Mouse (Mus musculus) MEL (cell line): ENCODE results near the gene Tmem88.
A peak's percentile ranks its signal among the peaks of the same experiment; 100 is the strongest.

Source experiments
- CTCF ChIP-seq, 3 experiments: IDR thresholded peaks in 2 of 3; conservative IDR thresholded peaks in 1 of 3; 2 replicates each; pipeline ENCODE4 v1.5.1; 2011 to 2012; ENCODE audit warnings: low read length in 3 of 3, low read depth in 2 of 3, mild to moderate bottlenecking in 2 of 3, improper control_type of control experiment in 1 of 3, inconsistent platforms in 1 of 3, mixed read lengths in 1 of 3, moderate library complexity in 1 of 3; ENCODE audit not compliant: control insufficient read depth in 1 of 3, insufficient read depth in 1 of 3, poor library complexity in 1 of 3, severe bottlenecking in 1 of 3
- EP300 ChIP-seq, 2 experiments: IDR thresholded peaks; 2 replicates each; pipeline ENCODE4 v1.6.1; 2011; ENCODE audit warnings: improper control_type of control experiment in 2 of 2, low read length in 2 of 2, low read depth in 1 of 2, mild to moderate bottlenecking in 1 of 2
- GATA1 ChIP-seq: IDR thresholded peaks from 2 replicates; pipeline ENCODE4 v1.6.1; 2011; ENCODE audit warnings: low read depth, low read length, improper control_type of control experiment
- MAX ChIP-seq: IDR thresholded peaks from 2 replicates; pipeline ENCODE4 v1.6.1; 2011; ENCODE audit warnings: low read length, improper control_type of control experiment
- NELFE ChIP-seq: IDR thresholded peaks from 2 replicates; pipeline ENCODE4 v1.6.1; 2011; ENCODE audit warnings: low read depth, low read length, improper control_type of control experiment

- TF ChIP-seq NELFE (no peak), MAX (no peak), CTCF (IDR thresholded peaks at IDR 0.05 in 2 of 3, conservative IDR thresholded peaks at IDR 0.05 in 1 of 3; ENCODE audit: control insufficient read depth in 1 of 3, insufficient read depth in 1 of 3, low read depth in 2 of 3, low read length in 3 of 3, poor library complexity in 1 of 3, severe bottlenecking in 1 of 3) (no peak), GATA1 (peak; percentile 68), EP300 (IDR thresholded peaks at IDR 0.05; ENCODE audit: low read depth in 1 of 2, low read length in 2 of 2) (no peak)
Observed at GRCm38 (mm10) chr11:69426246-69426645, 28.2 kb upstream of the Tmem88 start.
